Mouse (Mus musculus) hindbrain, embryonic 11.5 days (tissue): Measurements from ENCODE around the gene Hnf1a. TPM values are rescaled to one million over a fixed set of nuclear protein-coding genes. Genes with fewer than 3 reads are reported as not detected.
A peak's percentile ranks its signal among the peaks of the same experiment; 100 is the strongest.

Source experiments
- ATAC-seq: fragments of 200-750 bp; cut with Nextera tagmentation; 2 replicates; pipeline ENCODE4 v1.8.0; 2017; ENCODE audit warnings: mild to moderate bottlenecking, moderate TSS enrichment, moderate library complexity; ENCODE audit not compliant: low FRiP score
- DNase-seq: peaks from one replicate; pipeline ENCODE4 v3.0.0-alpha.2; 2015; ENCODE audit warnings: low spot score
- H3K27ac ChIP-seq: fragments of 300-500 bp; sonication (generic); 2 replicates; pipeline ENCODE4 v1.5.1; 2014; ENCODE audit warnings: mild to moderate bottlenecking, low read depth, low read length
- H3K27me3 ChIP-seq: fragments of 300-500 bp; sonication (generic); 2 replicates; pipeline ENCODE4 v1.6.1; 2014; ENCODE audit warnings: mild to moderate bottlenecking, low read length, moderate library complexity, mixed read lengths; ENCODE audit not compliant: control insufficient read depth, insufficient read depth
- H3K36me3 ChIP-seq: fragments of 300-500 bp; sonication (generic); 2 replicates; pipeline ENCODE4 v1.6.1; 2014; ENCODE audit warnings: mild to moderate bottlenecking, low read length, moderate library complexity, mixed read lengths; ENCODE audit not compliant: control insufficient read depth, insufficient read depth
- H3K4me1 ChIP-seq: fragments of 300-500 bp; sonication (generic); replicated peaks from 2 replicates; pipeline ENCODE4 v1.6.1; 2014; ENCODE audit warnings: low read length, mixed read lengths; ENCODE audit not compliant: control insufficient read depth, insufficient read depth
- H3K4me2 ChIP-seq: fragments of 300-500 bp; sonication (generic); replicated peaks from 2 replicates; pipeline ENCODE4 v1.6.1; 2014; ENCODE audit warnings: mild to moderate bottlenecking, low read depth, low read length
- H3K4me3 ChIP-seq: fragments of 300-500 bp; sonication (generic); 2 replicates; pipeline ENCODE4 v1.5.1; 2014; ENCODE audit warnings: low read depth, low read length
- H3K9ac ChIP-seq: fragments of 300-500 bp; sonication (generic); 2 replicates; pipeline ENCODE4 v1.6.1; 2014; ENCODE audit warnings: low read depth, low read length
- H3K9me3 ChIP-seq: fragments of 300-500 bp; sonication (generic); 2 replicates; pipeline ENCODE4 v1.6.1; 2016; ENCODE audit warnings: low read length; ENCODE audit not compliant: control insufficient read depth
- WGBS: fragments of 180-500 bp; shearing (Covaris S2); extraction: QIAGEN DNeasy Blood & Tissue Kit; methylation state at CpG from one replicate; pipeline ENCODE4 v1.1.7; 2014; 5-methylcytosine and 5-hydroxymethylcytosine counted together
- polyA plus RNA-seq: library from polyadenylated mRNA; unstranded; fragments of >200 nt; fragmentation: Nextera tagmentation; extraction: Ambion mirVana; gene quantifications from 2 replicates; pipeline ENCODE4 v1.2.1, GENCODE M21; 2014

The Hnf1a gene
- 0.04 TPM in 1 of 2 replicates, not detected in the other for polyA plus RNA-seq

DNA sequence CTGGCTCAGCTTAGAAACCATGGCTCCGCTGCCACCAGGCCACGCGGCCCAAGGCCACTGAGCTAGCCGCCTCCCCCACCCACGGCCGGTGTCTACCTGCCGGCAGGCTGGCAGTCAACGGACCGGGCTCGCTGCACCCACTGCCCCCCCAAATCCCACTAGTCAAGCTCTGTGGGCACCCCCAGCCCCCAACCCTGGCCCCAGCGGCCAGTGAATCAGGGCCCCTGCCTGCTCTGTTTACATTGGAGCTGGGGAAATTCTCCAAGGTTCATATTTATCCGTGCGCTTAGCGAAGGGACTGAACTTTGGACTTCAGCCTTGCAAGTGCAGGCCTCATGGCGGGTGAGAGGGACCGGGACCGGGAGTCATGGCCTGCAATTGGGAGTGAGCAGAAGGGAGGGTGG is at the start of gene Hnf1a:
TSS of gene Hnf1a (minus strand) at position 271 of the 404 bp plus-strand sequence.
- no peaks in the 10 kb centered on the region for H3K36me3 ChIP-seq
- no peak within 1 kb of the TSS for H3K4me2 ChIP-seq
- 76% methylated on average over 17 of the region's 17 CpGs for WGBS
- H3K27ac ChIP-seq = no peak within 1 kb of the TSS
- no peak for DNase-seq
- no peak within 1 kb of the TSS for H3K9ac ChIP-seq
- no peaks in the 10 kb centered on the region; the same call in 1 of the 2 replicates for H3K4me1 ChIP-seq
- no peaks in the 10 kb centered on the region for H3K9me3 ChIP-seq
- ATAC-seq = no peak
- H3K4me3 ChIP-seq = no peak within 1 kb of the TSS
- peaks cover 12% of the 10 kb centered on the region for H3K27me3 ChIP-seq

DNA sequence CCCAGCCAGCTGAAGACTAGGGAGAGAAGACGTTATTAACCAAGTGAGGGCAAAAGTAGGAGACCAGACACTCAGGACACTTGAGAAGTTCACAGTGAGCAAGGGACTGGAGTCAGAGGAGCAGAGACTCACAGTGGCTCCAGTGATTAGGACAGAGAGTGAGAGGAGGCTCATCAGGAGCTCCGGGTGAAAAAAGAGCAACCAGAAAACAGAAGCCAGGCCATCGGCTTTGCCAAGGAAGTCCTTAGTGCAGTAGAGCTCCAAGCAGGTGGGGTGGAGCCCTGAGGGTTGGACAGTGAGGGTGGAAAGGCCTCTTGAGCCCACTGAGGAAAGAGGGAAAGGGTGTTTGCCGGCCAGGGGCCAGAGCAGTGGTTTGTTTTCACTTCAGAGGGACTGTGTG is 47.9 kb upstream of the Hnf1a start:
- H3K36me3 ChIP-seq = no peaks in the 10 kb centered on the region
- no peaks in the 10 kb centered on the region for H3K27me3 ChIP-seq
- H3K9ac ChIP-seq = no peak overlapping the region
- H3K9me3 ChIP-seq = no peaks in the 10 kb centered on the region
- ATAC-seq = no peak
- H3K4me3 ChIP-seq = no peak overlapping the region
- WGBS = 80% methylated on average over 4 of the region's 4 CpGs
- DNase-seq = no peak
- no peak overlapping the region for H3K27ac ChIP-seq
- H3K4me1 ChIP-seq = no peaks in the 10 kb centered on the region
- H3K4me2 ChIP-seq = no peak overlapping the region

DNA sequence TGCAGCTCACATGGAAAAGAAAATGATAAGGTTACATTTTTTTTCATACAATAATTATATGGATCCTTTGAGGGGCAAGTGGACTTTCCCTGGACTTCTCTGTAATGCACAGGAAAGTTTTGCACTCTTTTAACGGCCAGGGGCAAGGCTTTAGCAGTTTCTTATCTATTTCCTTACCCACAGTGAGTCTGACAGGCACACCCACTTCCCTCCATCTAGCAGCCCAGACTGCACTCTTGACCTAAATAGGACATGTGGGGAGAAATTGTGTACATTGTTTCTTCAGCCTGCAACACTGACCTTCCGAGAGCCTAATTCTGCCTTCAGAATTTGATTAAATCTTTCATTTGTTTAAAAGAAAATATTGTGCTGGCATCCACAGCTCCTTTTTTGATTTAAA is 47.4 kb upstream of the Hnf1a start:
- H3K4me3 ChIP-seq = no peak overlapping the region
- no peak overlapping the region for H3K9ac ChIP-seq
- no peaks in the 10 kb centered on the region for H3K27me3 ChIP-seq
- H3K36me3 ChIP-seq = no peaks in the 10 kb centered on the region
- H3K9me3 ChIP-seq = no peaks in the 10 kb centered on the region
- WGBS = 80% methylated on average over 2 of the region's 2 CpGs
- DNase-seq = no peak
- no peak for ATAC-seq
- H3K27ac ChIP-seq = no peak overlapping the region
- H3K4me2 ChIP-seq = no peak overlapping the region
- H3K4me1 ChIP-seq = no peaks in the 10 kb centered on the region

DNA sequence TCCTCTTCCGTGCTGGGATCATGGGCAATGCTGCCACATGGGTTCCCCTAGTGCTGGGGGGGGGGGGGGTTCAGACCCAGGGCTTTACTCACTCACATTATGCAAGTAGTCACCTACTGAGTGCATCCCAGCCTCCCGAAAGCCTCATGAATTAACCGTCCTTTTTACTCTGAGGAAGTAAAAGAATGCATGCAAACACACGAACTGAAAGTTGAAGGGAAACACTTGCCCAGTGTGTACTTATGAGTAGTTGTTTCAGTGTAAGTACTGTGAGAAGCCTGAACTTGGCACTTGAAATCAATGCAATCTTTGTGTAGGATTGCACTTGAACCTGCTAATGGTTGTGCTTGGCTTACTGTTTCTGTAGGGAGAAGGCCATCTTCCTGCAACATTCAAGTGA is 44.2 kb upstream of the Hnf1a start:
- Histone ChIP-seq H3K27ac (no peak overlapping the region), H3K36me3 (no peaks in the 10 kb centered on the region), H3K4me3 (no peak overlapping the region), H3K4me2 (no peak overlapping the region), H3K9ac (no peak overlapping the region), H3K9me3 (no peaks in the 10 kb centered on the region), H3K27me3 (no peaks in the 10 kb centered on the region), H3K4me1 (peaks cover 9% of the 10 kb centered on the region)
- 69% methylated on average over 4 of the region's 4 CpGs for WGBS
- ATAC-seq (no peak), DNase-seq (no peak)

DNA sequence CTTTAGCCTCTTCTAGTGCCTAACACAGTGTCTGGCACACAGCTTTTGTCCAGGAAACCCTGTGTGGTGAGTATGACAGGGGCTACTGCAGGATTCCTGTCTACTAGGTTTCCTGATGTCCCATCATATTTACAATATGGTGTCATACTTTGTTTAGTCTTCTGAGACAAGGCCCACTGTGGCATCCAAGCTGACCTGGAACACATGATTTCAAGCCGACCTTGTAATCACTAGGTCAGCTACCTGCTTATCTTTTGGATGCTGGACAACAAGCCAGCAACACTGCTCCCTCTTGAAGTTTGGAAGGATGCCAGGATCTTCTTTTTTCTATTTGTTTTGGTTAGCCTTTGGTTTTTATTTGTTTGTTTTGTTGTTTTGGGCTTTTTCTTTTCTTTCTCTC is 43.7 kb upstream of the Hnf1a start:
- 78% methylated on average over 1 of the region's 1 CpGs for WGBS
- Histone ChIP-seq H3K27ac (no peak overlapping the region), H3K4me3 (no peak overlapping the region), H3K4me1 (peaks cover 9% of the 10 kb centered on the region), H3K9me3 (no peaks in the 10 kb centered on the region), H3K36me3 (no peaks in the 10 kb centered on the region), H3K9ac (no peak overlapping the region), H3K27me3 (no peaks in the 10 kb centered on the region), H3K4me2 (no peak overlapping the region)
- ATAC-seq = no peak
- DNase-seq = no peak

DNA sequence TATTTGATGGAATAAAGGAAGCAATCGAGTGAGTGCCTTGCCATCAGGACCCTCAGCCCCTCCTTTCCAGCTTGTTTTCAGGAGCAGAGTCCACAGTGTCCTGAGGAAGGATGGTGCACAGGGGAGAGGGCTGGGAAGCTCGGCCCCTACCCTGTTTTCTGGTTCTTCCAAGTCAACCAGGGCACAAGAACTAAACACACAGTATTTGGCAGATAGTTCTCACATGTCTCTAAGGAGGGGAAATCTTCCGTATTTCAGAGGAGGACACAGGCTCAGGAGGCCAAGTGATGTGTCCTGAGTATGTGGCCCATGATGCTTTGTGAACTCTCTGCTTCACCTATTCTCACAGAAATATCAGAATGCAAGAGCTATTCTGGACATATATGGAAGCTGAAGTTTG is 42.5 kb upstream of the Hnf1a start:
- ATAC-seq = no peak
- Histone ChIP-seq H3K4me1 (peaks cover 9% of the 10 kb centered on the region), H3K9me3 (no peaks in the 10 kb centered on the region), H3K36me3 (no peaks in the 10 kb centered on the region), H3K27ac (no peak overlapping the region), H3K9ac (no peak overlapping the region), H3K4me3 (no peak overlapping the region), H3K27me3 (no peaks in the 10 kb centered on the region), H3K4me2 (peak overlapping the region; percentile 84; the same call in 1 of the 2 replicates)
- whole genome bisulfite sequencing = 72% methylated on average over 3 of the region's 3 CpGs
- DNase-seq = no peak

DNA sequence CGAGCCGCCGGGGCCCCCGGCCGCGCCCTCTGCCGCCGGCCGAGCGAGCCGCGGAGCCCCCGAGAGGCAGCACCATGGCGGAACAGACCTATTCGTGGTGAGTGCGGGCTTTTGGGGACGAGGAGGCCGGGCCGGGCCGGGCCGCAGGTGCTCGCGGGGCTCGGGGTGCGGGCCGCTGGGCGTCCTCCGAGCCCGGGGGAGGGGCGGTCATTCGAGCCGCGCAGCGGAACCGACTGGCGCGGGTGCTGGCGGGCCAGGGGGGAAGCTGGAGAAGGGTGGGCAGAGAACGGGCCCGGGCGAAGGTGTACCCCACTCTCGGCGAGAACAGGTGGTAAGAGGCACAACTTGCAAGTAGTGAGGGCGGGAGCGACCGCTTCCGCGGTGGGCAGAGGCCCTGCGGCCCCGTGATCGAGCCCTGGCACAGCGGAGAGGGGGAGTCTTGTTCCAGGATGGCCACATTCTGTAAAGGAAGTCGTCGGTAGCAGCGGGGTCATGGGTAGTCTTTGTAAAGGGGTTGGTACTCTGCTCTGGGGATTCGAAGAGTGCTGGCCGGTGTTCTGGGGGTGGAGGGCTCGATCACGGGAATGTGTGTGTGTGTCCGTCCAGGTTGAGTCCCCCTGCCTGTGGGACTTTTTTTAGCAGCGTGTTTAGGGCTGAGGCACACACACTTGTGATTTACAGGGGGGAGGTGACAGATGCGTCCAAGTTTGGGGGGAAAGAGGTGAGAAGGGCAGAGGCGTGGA is 40.8 kb upstream of the Hnf1a start:
- H3K27ac ChIP-seq = peak overlapping the region; percentile 93
- peak overlapping the region; percentile 98 for H3K9ac ChIP-seq
- H3K4me1 ChIP-seq = peaks cover 9% of the 10 kb centered on the region
- H3K27me3 ChIP-seq = no peaks in the 10 kb centered on the region
- WGBS = under 1% methylated on average over 57 of the region's 63 CpGs
- H3K9me3 ChIP-seq = no peaks in the 10 kb centered on the region
- ATAC-seq (peak; percentile 57), DNase-seq (peak; percentile 60)
- H3K36me3 ChIP-seq = no peaks in the 10 kb centered on the region
- H3K4me3 ChIP-seq = peak overlapping the region; percentile 100
- H3K4me2 ChIP-seq = peak overlapping the region; percentile 84

DNA sequence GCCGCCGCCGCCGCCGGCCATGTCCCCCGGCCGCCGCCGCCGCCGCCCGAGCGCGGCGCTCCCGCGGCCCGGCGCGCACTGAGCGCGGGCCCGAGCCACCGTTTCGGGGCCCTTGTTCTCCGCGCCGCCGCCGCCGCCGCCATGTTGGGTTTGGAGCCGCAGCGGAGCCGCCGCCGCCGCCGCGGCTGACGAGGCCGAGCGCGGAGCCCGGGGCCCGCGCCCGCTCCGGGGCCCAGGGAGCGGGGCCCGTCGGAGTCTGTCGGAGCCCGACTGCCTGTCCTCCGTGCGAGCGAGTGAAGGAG is 40.3 kb upstream of the Hnf1a start:
- no peak for ATAC-seq
- WGBS = under 1% methylated on average over 38 of the region's 57 CpGs
- peaks cover 9% of the 10 kb centered on the region for H3K4me1 ChIP-seq
- peak overlapping the region; percentile 93 for H3K27ac ChIP-seq
- H3K4me2 ChIP-seq = peak overlapping the region; percentile 84
- DNase-seq = no peak
- H3K27me3 ChIP-seq = no peaks in the 10 kb centered on the region
- peak overlapping the region; percentile 100 for H3K4me3 ChIP-seq
- H3K9ac ChIP-seq = peak overlapping the region; percentile 98
- no peaks in the 10 kb centered on the region for H3K9me3 ChIP-seq
- H3K36me3 ChIP-seq = no peaks in the 10 kb centered on the region

DNA sequence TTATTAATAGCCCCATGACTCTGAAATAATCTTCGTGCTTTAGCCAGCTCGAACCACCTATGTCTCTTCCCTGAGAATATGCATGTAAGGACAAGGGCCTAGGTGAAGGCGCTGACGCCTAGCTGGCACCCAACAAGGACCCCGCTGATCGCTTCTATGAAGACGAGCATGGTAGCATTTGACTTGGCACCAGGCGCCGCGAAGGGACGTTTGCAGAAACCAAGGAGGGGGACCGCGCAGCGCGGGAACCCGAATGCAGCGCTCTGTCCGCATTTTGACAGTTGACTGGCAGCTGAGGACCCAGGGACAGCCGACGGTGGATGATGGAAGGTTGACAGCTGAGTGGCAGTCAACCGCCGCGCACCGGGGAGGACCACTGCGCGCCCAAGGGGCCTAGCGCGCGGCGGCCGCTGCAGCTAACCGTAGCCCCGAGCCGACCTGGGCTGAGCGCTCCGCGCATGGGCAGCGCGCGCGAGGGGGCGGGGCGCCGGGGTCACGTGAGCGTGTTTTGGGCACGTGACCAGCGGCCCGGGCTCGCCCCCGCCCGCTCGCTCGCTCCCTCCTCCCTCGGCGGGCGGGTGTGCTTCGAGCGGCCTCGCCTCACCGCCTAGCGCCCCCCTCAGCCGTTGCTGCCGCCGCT is 39.8 kb upstream of the Hnf1a start, which contains the start of gene Sppl3:
TSS of gene Sppl3 (plus strand) at position 561 of the 640 bp plus-strand sequence.
- peak within 1 kb of the TSS; percentile 93 for H3K27ac ChIP-seq
- peak; percentile 93 for ATAC-seq
- no peaks in the 10 kb centered on the region for H3K36me3 ChIP-seq
- peak; percentile 98 for DNase-seq
- peak within 1 kb of the TSS; percentile 98 for H3K9ac ChIP-seq
- peaks cover 9% of the 10 kb centered on the region for H3K4me1 ChIP-seq
- peak within 1 kb of the TSS; percentile 100 for H3K4me3 ChIP-seq
- 1% methylated on average over 47 of the region's 65 CpGs for WGBS
- no peaks in the 10 kb centered on the region for H3K9me3 ChIP-seq
- peak within 1 kb of the TSS; percentile 84 for H3K4me2 ChIP-seq
- H3K27me3 ChIP-seq = no peaks in the 10 kb centered on the region
